Mouse (Mus musculus) kidney, adult 2 months (tissue): ENCODE measurements around the gene Dscam.

ENCODE experiments used
- CTCF ChIP-seq: fragments of 200-500 bp; conservative IDR thresholded peaks from 2 replicates; pipeline ENCODE4 v1.5.1; 2011; ENCODE audit warnings: low read depth, mild to moderate bottlenecking, control low read depth, low read length, moderate library complexity, mixed read lengths; ENCODE audit not compliant: insufficient read depth, insufficient read length
- POLR2A ChIP-seq: fragments of 200-500 bp; IDR thresholded peaks from one replicate; pipeline ENCODE4 v1.6.1; 2011; ENCODE audit warnings: low read depth, low read length, control low read depth

DNA sequence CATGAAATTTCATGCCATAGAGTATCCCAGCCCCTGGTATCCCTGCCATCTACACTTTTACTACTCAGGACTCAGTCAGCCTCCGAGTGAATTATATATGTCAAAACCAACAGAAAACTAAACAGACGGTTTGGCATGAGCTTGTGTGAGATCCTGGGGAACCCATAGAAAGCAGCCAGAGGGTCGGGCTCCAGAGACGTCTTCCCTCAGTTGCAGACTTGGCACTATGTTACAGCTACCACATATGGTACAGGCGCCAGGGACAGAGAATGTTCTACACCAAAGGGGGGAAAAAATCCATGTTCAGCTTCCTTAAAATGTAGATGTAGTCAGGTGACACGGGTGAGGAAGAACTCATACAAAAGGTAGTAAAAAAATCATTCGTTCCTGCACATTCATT lies 109.2 kb downstream of the Dscam start:
- no peak for TF ChIP-seq CTCF
- no peak for TF ChIP-seq POLR2A
